Mouse (Mus musculus): ENCODE measurements around the gene Camp.

DNA sequence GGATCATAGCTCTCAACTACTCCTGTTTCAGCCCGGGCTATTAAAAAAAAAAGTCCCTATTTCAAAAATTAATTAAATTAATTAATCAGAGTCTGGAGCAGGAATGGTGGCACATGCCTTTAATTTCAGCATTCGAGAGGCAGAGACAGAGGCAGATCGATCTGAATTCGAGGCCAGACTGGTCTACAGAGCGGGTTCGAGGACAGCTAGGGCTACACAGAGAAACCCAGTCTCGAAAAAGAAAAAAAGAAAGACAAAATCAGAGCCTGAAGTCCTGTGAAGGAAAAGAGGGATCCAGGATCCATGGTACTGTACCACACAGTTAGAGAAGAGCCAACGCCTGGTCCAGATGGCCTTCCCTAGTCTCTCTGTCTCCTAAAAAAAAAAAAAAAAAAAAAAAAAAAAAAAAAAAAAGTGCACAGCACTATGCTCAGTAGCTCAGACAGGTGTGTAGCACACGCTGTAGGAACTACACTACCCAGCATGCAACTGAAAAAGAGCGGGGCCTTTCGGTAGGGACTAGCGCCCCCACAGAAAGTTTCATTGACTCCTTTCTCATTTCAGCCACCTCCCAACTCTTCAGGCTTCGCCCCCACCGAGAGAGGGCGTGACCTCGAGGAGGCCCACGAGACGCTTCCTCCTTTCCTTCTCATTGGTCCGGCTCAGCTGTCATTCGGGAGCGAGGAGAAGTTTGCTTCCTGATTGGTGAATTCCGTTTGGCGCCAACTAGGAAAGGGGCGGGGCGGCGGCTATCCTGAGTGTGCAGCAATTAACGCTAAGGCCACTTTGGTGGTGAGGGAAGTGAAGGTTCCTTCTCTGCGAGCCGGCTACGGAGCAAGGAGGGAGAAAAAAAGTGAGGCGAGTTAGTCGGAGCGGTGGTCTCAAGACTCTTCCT is 25.6 kb upstream of the Camp start, which contains the start of gene Cdc25a:
- TF ChIP-seq POLR2A (IDR thresholded peaks at IDR 0.05; ENCODE audit: low read depth, low read length) = peak; percentile 25; the same call in 1 of the 2 replicates
- peak; percentile 36; the same call in 1 of the 2 replicates for TF ChIP-seq CTCF (IDR thresholded peaks at IDR 0.05; ENCODE audit: extremely low read depth, insufficient read depth, insufficient read length, insufficient replicate concordance)

Data from spleen, adult 2 months (tissue).